Mouse (Mus musculus) spleen, adult 12 weeks (tissue): ENCODE results near the gene Psap.
A peak's percentile ranks its signal among the peaks of the same experiment; 100 is the strongest.
"Not testable (repeated sequence)": the region's sequence is repeated elsewhere in the genome, so short reads cannot be mapped to it uniquely, and the experiment has no call there.

Experiments used
- DNase-seq: peaks from one replicate; pipeline ENCODE4 v3.0.0; 2022; ENCODE audit warnings: low spot score

The Psap gene

GRCm38 (mm10) chr10:60277207-60278005 lies at the start of gene Psap:
TSS of gene Psap (plus strand) at chr10:60277627.
- peak; percentile 95 for DNase-seq

GRCm38 (mm10) chr10:60227666-60228065 lies 49.8 kb upstream of the Psap start:
- DNase-seq: no peak

- no peak for DNase-seq
Observed at GRCm38 (mm10) chr10:60229113-60229512, 48.3 kb upstream of the Psap start.

- no peak for DNase-seq
Observed at GRCm38 (mm10) chr10:60230321-60231088, 46.9 kb upstream of the Psap start.

- DNase-seq: no peak
Observed at GRCm38 (mm10) chr10:60234006-60234405, 43.4 kb upstream of the Psap start.

GRCm38 (mm10) chr10:60235876-60236275 lies 41.6 kb upstream of the Psap start:
- DNase-seq: not testable (repeated sequence)

- DNase-seq: no peak
Observed at GRCm38 (mm10) chr10:60237475-60238154, 39.8 kb upstream of the Psap start.

GRCm38 (mm10) chr10:60240416-60240815 lies 37.0 kb upstream of the Psap start:
- DNase-seq: no peak

- DNase-seq: no peak
Observed at GRCm38 (mm10) chr10:60243941-60244340, 33.5 kb upstream of the Psap start.

- DNase-seq: peak; percentile 79
Observed at GRCm38 (mm10) chr10:60245041-60245440, 32.4 kb upstream of the Psap start.

- DNase-seq: no peak
Observed at GRCm38 (mm10) chr10:60245635-60246034, 31.8 kb upstream of the Psap start.

GRCm38 (mm10) chr10:60246519-60246918 lies 30.9 kb upstream of the Psap start:
- DNase-seq: peak; percentile 22

GRCm38 (mm10) chr10:60248345-60248744 lies 29.1 kb upstream of the Psap start:
- not testable (repeated sequence) for DNase-seq

- no peak for DNase-seq
Observed at GRCm38 (mm10) chr10:60250426-60250965, 26.9 kb upstream of the Psap start.

GRCm38 (mm10) chr10:60252187-60252586 lies 25.2 kb upstream of the Psap start:
- no peak for DNase-seq

GRCm38 (mm10) chr10:60252606-60253005 lies 24.8 kb upstream of the Psap start:
- no peak for DNase-seq

- DNase-seq: no peak
Observed at GRCm38 (mm10) chr10:60256088-60256487, 21.3 kb upstream of the Psap start.

- DNase-seq: no peak
Observed at GRCm38 (mm10) chr10:60257261-60257825, 20.1 kb upstream of the Psap start.

GRCm38 (mm10) chr10:60260557-60261294 lies 16.7 kb upstream of the Psap start:
- DNase-seq: peak; percentile 32

GRCm38 (mm10) chr10:60261530-60261929 lies 15.9 kb upstream of the Psap start:
- DNase-seq: no peak

- DNase-seq: no peak
Observed at GRCm38 (mm10) chr10:60262386-60262785, 15.0 kb upstream of the Psap start.
